Mouse (Mus musculus) midbrain, embryonic 12.5 days (tissue): ENCODE measurements at regions not wholly inside any gene's neighbourhood (a gene's known extent, or its start where the extent isn't known, plus 50 kb on each side); places are given as distances from the start of the nearest gene placed in this dataset.
"Not testable (repeated sequence)": the region's sequence is repeated elsewhere in the genome, so short reads cannot be mapped to it uniquely, and the experiment has no call there.

Source experiments
- ATAC-seq: fragments of 200-750 bp; cut with Nextera tagmentation; 2 replicates; pipeline ENCODE4 v1.8.0; 2017; ENCODE audit warnings: low read depth, moderate TSS enrichment, moderate library complexity; ENCODE audit not compliant: low FRiP score
- H3K27ac ChIP-seq: fragments of 300-500 bp; sonication (generic); replicated peaks from 2 replicates; pipeline ENCODE4 v1.5.1; 2016; ENCODE audit warnings: mild to moderate bottlenecking
- H3K27me3 ChIP-seq: fragments of 300-500 bp; sonication (generic); 2 replicates; pipeline ENCODE4 v1.6.1; 2016; ENCODE audit warnings: mild to moderate bottlenecking
- H3K36me3 ChIP-seq: fragments of 300-500 bp; sonication (generic); 2 replicates; pipeline ENCODE4 v1.6.1; 2016
- H3K4me1 ChIP-seq: fragments of 300-500 bp; sonication (generic); 2 replicates; pipeline ENCODE4 v1.6.1; 2016
- H3K4me2 ChIP-seq: fragments of 300-500 bp; sonication (generic); replicated peaks from 2 replicates; pipeline ENCODE4 v1.6.1; 2016; ENCODE audit warnings: mild to moderate bottlenecking, moderate library complexity
- H3K4me3 ChIP-seq: fragments of 300-500 bp; sonication (generic); 2 replicates; pipeline ENCODE4 v1.5.1; 2016; ENCODE audit warnings: mild to moderate bottlenecking
- H3K9ac ChIP-seq: fragments of 300-500 bp; sonication (generic); replicated peaks from 2 replicates; pipeline ENCODE4 v1.6.1; 2016; ENCODE audit warnings: mild to moderate bottlenecking, moderate library complexity
- H3K9me3 ChIP-seq: fragments of 300-500 bp; sonication (generic); 2 replicates; pipeline ENCODE4 v1.6.1; 2016; ENCODE audit warnings: mild to moderate bottlenecking
- WGBS: fragments of 180-500 bp; shearing (Covaris S2); methylation state at CpG from one replicate; pipeline ENCODE4 v1.1.7; 2016; 5-methylcytosine and 5-hydroxymethylcytosine counted together

GRCm38 (mm10) chr3:41504867-41505266, 50.7 kb upstream of the Jade1 start:
- Histone ChIP-seq H3K4me2 (no peak overlapping the region), H3K9me3 (no peaks in the 10 kb centered on the region), H3K36me3 (no peaks in the 10 kb centered on the region), H3K27ac (no peak overlapping the region), H3K27me3 (no peaks in the 10 kb centered on the region), H3K9ac (no peak overlapping the region), H3K4me1 (no peaks in the 10 kb centered on the region), H3K4me3 (no peak overlapping the region)
- ATAC-seq = no peak
- WGBS = 94% methylated on average over 4 of the region's 4 CpGs

GRCm38 (mm10) chr3:41502161-41502560, 53.4 kb upstream of the Jade1 start:
- no peak for ATAC-seq
- Histone ChIP-seq H3K9me3 (no peaks in the 10 kb centered on the region), H3K4me1 (no peaks in the 10 kb centered on the region), H3K4me2 (no peak overlapping the region), H3K27me3 (no peaks in the 10 kb centered on the region), H3K9ac (no peak overlapping the region), H3K4me3 (no peak overlapping the region), H3K36me3 (no peaks in the 10 kb centered on the region), H3K27ac (no peak overlapping the region)
- 93% methylated on average over 3 of the region's 3 CpGs for WGBS

GRCm38 (mm10) chr3:41501639-41502038, 53.9 kb upstream of the Jade1 start:
- H3K27me3 ChIP-seq, H3K4me1 ChIP-seq, H3K36me3 ChIP-seq, H3K4me3 ChIP-seq, H3K9me3 ChIP-seq, H3K27ac ChIP-seq, H3K9ac ChIP-seq, H3K4me2 ChIP-seq, ATAC-seq: not testable (repeated sequence)
- WGBS = 86% methylated on average over 6 of the region's 6 CpGs

- Histone ChIP-seq H3K27ac (no peak overlapping the region), H3K9ac (no peak overlapping the region), H3K4me3 (no peak overlapping the region), H3K9me3 (no peaks in the 10 kb centered on the region), H3K27me3 (no peaks in the 10 kb centered on the region), H3K4me1 (no peaks in the 10 kb centered on the region), H3K36me3 (no peaks in the 10 kb centered on the region), H3K4me2 (no peak overlapping the region)
- ATAC-seq = no peak
- WGBS = 77% methylated on average over 6 of the region's 6 CpGs
Observed at GRCm38 (mm10) chr3:41501124-41501523, 54.4 kb upstream of the Jade1 start.

GRCm38 (mm10) chr3:41499680-41500079, 55.9 kb upstream of the Jade1 start:
- Histone ChIP-seq H3K4me3 (no peak overlapping the region), H3K27ac (no peak overlapping the region), H3K4me1 (no peaks in the 10 kb centered on the region), H3K9ac (no peak overlapping the region), H3K27me3 (no peaks in the 10 kb centered on the region), H3K9me3 (no peaks in the 10 kb centered on the region), H3K36me3 (no peaks in the 10 kb centered on the region), H3K4me2 (no peak overlapping the region)
- no peak for ATAC-seq
- WGBS = 89% methylated on average over 2 of the region's 2 CpGs

GRCm38 (mm10) chr3:41498791-41499190, 56.7 kb upstream of the Jade1 start:
- no peak overlapping the region for H3K27ac ChIP-seq
- no peak overlapping the region for H3K9ac ChIP-seq
- no peaks in the 10 kb centered on the region for H3K27me3 ChIP-seq
- no peak overlapping the region for H3K4me3 ChIP-seq
- H3K4me2 ChIP-seq = no peak overlapping the region
- no peaks in the 10 kb centered on the region for H3K36me3 ChIP-seq
- ATAC-seq = no peak
- H3K4me1 ChIP-seq = no peaks in the 10 kb centered on the region
- 77% methylated on average over 7 of the region's 7 CpGs for WGBS
- H3K9me3 ChIP-seq = no peaks in the 10 kb centered on the region

- H3K4me2 ChIP-seq = no peak overlapping the region
- H3K27me3 ChIP-seq = no peaks in the 10 kb centered on the region
- H3K4me1 ChIP-seq = no peaks in the 10 kb centered on the region
- no peaks in the 10 kb centered on the region for H3K9me3 ChIP-seq
- H3K27ac ChIP-seq = no peak overlapping the region
- no peaks in the 10 kb centered on the region for H3K36me3 ChIP-seq
- no peak overlapping the region for H3K4me3 ChIP-seq
- 71% methylated on average over 8 of the region's 8 CpGs for WGBS
- ATAC-seq = no peak
- no peak overlapping the region for H3K9ac ChIP-seq
Observed at GRCm38 (mm10) chr3:41497771-41498170, 57.8 kb upstream of the Jade1 start.

GRCm38 (mm10) chr3:41496931-41497710, 58.4 kb upstream of the Jade1 start:
- Histone ChIP-seq H3K9ac (no peak overlapping the region), H3K27me3 (no peaks in the 10 kb centered on the region), H3K4me2 (no peak overlapping the region), H3K36me3 (no peaks in the 10 kb centered on the region), H3K27ac (no peak overlapping the region), H3K4me1 (no peaks in the 10 kb centered on the region), H3K9me3 (no peaks in the 10 kb centered on the region), H3K4me3 (no peak overlapping the region)
- 61% methylated on average over 11 of the region's 13 CpGs for WGBS
- no peak for ATAC-seq

- no peak for ATAC-seq
- H3K4me1 ChIP-seq = no peaks in the 10 kb centered on the region
- WGBS = 84% methylated on average over 3 of the region's 3 CpGs
- no peak overlapping the region for H3K4me3 ChIP-seq
- H3K9ac ChIP-seq = no peak overlapping the region
- no peaks in the 10 kb centered on the region for H3K9me3 ChIP-seq
- H3K4me2 ChIP-seq = no peak overlapping the region
- no peaks in the 10 kb centered on the region for H3K27me3 ChIP-seq
- no peak overlapping the region for H3K27ac ChIP-seq
- H3K36me3 ChIP-seq = no peaks in the 10 kb centered on the region
Observed at GRCm38 (mm10) chr3:41495893-41496292, 59.6 kb upstream of the Jade1 start.

- Histone ChIP-seq H3K9ac (no peak overlapping the region), H3K27ac (no peak overlapping the region), H3K4me3 (no peak overlapping the region), H3K9me3 (no peaks in the 10 kb centered on the region), H3K4me2 (no peak overlapping the region), H3K36me3 (no peaks in the 10 kb centered on the region), H3K27me3 (no peaks in the 10 kb centered on the region), H3K4me1 (no peaks in the 10 kb centered on the region)
- WGBS = 84% methylated on average over 5 of the region's 5 CpGs
- ATAC-seq = no peak
Observed at GRCm38 (mm10) chr3:41495097-41495496, 60.4 kb upstream of the Jade1 start.

- 95% methylated on average over 7 of the region's 7 CpGs for WGBS
- no peak for ATAC-seq
- H3K4me1 ChIP-seq = no peaks in the 10 kb centered on the region
- no peaks in the 10 kb centered on the region for H3K9me3 ChIP-seq
- no peaks in the 10 kb centered on the region for H3K36me3 ChIP-seq
- no peak overlapping the region for H3K4me2 ChIP-seq
- no peak overlapping the region for H3K9ac ChIP-seq
- no peak overlapping the region for H3K27ac ChIP-seq
- H3K27me3 ChIP-seq = no peaks in the 10 kb centered on the region
- no peak overlapping the region for H3K4me3 ChIP-seq
Observed at GRCm38 (mm10) chr3:41493472-41493871, 62.1 kb upstream of the Jade1 start.

- Histone ChIP-seq H3K4me3 (no peak overlapping the region), H3K9ac (no peak overlapping the region), H3K4me1 (no peaks in the 10 kb centered on the region), H3K9me3 (no peaks in the 10 kb centered on the region), H3K27me3 (no peaks in the 10 kb centered on the region), H3K27ac (no peak overlapping the region), H3K36me3 (no peaks in the 10 kb centered on the region), H3K4me2 (no peak overlapping the region)
- ATAC-seq = no peak
- WGBS = 87% methylated on average over 13 of the region's 13 CpGs
Observed at GRCm38 (mm10) chr3:41492727-41493392, 62.7 kb upstream of the Jade1 start.
